Mouse (Mus musculus) liver, postnatal 0 days (tissue): ENCODE data around the gene Asns.

Source experiments
- CTCF ChIP-seq: sonication (generic); IDR thresholded peaks from 2 replicates; pipeline ENCODE4 v1.5.1; 2016; ENCODE audit warnings: antibody characterized with exemption, low read depth
- EP300 ChIP-seq: IDR thresholded peaks from 2 replicates; pipeline ENCODE4 v1.6.1; 2016; ENCODE audit warnings: antibody characterized with exemption, low read depth, mild to moderate bottlenecking

DNA sequence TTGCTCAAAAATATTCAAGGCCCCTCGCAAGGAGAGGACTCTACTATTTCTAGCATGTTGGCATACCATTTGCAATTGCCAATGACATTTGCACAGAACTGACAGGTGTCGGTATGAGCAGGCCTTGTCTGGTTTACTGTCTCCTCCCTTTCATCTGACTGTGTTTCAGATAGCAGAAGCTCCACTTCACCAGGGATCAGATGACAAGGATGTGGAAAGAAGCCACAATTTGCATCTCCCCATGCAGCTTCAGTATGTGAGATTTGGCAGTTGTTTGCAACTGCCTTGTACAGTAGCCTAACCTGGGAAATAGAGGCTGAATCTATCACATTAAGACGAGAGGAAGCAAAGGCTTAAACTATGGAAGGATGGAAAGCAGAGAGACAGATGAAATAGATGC lies 3.6 kb upstream of the Asns start:
- TF ChIP-seq CTCF (no peak), EP300 (no peak)
